21 mouse cellular contexts compared by ENCODE assay signal in the genomic region with DNA sequence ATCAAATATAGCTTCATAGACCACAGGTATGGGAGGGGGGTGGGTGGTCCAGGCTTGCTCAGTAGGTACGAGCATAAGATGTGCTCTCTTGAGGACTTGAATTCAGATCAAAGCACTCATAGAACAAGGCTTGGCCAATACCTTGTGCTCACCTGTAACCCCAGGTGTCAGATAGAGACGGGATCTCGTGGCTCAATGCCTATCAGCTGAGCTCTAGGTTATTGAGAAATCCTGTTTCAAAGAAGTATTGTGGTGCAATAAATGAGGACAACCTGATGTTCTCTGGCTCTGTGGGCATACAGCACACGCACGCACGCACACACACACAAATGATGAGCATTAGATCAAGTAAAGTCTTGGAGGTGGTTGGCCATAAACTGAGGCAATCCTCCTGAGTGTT. TPM values are rescaled to one million over a fixed set of nuclear protein-coding genes. Genes with fewer than 3 reads are reported as not detected.
"Had no signal": no experiment of that assay in that cellular context is flagged by ENCODE, and none has a peak within 500 bp of the region (broad histone marks: within the 10 kb centered on the region; RNA-seq: fewer than 3 reads in every experiment).

No protein-coding gene starts in this region.

- H3K27me3 ChIP-seq: liver, embryonic 15.5 days; lung, embryonic 15.5 days; megakaryocyte, embryonic 14.5 days; midbrain, embryonic 13.5 days; midbrain, embryonic 15.5 days; neural tube, embryonic 13.5 days; neural tube, embryonic 15.5 days had no signal

- H3K4me3 ChIP-seq: liver, embryonic 15.5 days; lung, embryonic 15.5 days; megakaryocyte, embryonic 14.5 days; midbrain, embryonic 13.5 days; midbrain, embryonic 15.5 days; neural tube, embryonic 13.5 days; neural tube, embryonic 15.5 days had no signal

- ATAC-seq: lung, postnatal 0 days; midbrain, embryonic 13.5 days; midbrain, embryonic 15.5 days had no signal

- H3K9me3 ChIP-seq: liver, embryonic 15.5 days; lung, embryonic 15.5 days; megakaryocyte, embryonic 14.5 days; midbrain, embryonic 13.5 days; midbrain, embryonic 15.5 days; neural tube, embryonic 15.5 days had no signal

- H3K9ac ChIP-seq: liver, embryonic 15.5 days; lung, embryonic 15.5 days; midbrain, embryonic 13.5 days; midbrain, embryonic 15.5 days; neural tube, embryonic 13.5 days; neural tube, embryonic 15.5 days had no signal

- H3K4me2 ChIP-seq: lung, embryonic 15.5 days; midbrain, embryonic 11.5 days; midbrain, embryonic 13.5 days; midbrain, embryonic 15.5 days; neural tube, embryonic 13.5 days; neural tube, embryonic 15.5 days had no signal

- DNase-seq: lung, adult 2 months; lung, postnatal 14 days; lung, postnatal 36 days; retina, postnatal 1 day; right cerebral cortex, adult 18-20 months; right cerebral cortex, postnatal 25 days; right cerebral cortex, postnatal 4 days; spleen, adult 18-20 months; thymus, postnatal 14 days; thymus, postnatal 36 days had no signal

- H3K27ac ChIP-seq: liver, embryonic 15.5 days; lung, embryonic 15.5 days; midbrain, embryonic 13.5 days; midbrain, embryonic 15.5 days; neural tube, embryonic 13.5 days; neural tube, embryonic 15.5 days had no signal

RNA-seq across cellular contexts. Expression of a gene that starts 31.8 kb away (rescaled TPM):
- polyA plus RNA-seq: macrophage had no signal

RNA-seq across cellular contexts. Expression of a gene that starts 31.9 kb away (rescaled TPM):
- polyA plus RNA-seq: neural tube, embryonic 11.5 days had no signal
